Mouse (Mus musculus) heart, postnatal 0 days (tissue): ENCODE data around the gene Elf3. TPM values are rescaled to one million over a fixed set of nuclear protein-coding genes. Genes with fewer than 3 reads are reported as not detected.
"Not testable (repeated sequence)": the region's sequence is repeated elsewhere in the genome, so short reads cannot be mapped to it uniquely, and the experiment has no call there.

ENCODE experiments used
- ATAC-seq: fragments of 200-750 bp; cut with Nextera tagmentation; 2 replicates; pipeline ENCODE4 v1.8.0; 2017; ENCODE audit warnings: low read depth, moderate number of reproducible peaks, moderate library complexity; ENCODE audit not compliant: insufficient read depth
- DNase-seq: peaks from one replicate; pipeline ENCODE4 v3.0.0-alpha.2; 2016; ENCODE audit warnings: low spot score
- H3K27ac ChIP-seq: fragments of 300-500 bp; sonication (generic); 2 replicates; pipeline ENCODE4 v1.5.1; 2014; ENCODE audit warnings: low read depth, mild to moderate bottlenecking
- H3K27me3 ChIP-seq: fragments of 300-500 bp; sonication (generic); 2 replicates; pipeline ENCODE4 v1.6.1; 2014; ENCODE audit warnings: low read length, mixed read lengths; ENCODE audit not compliant: control insufficient read depth, insufficient read depth
- H3K36me3 ChIP-seq: fragments of 300-500 bp; sonication (generic); replicated peaks from 2 replicates; pipeline ENCODE4 v1.6.1; 2014; ENCODE audit warnings: low read length, mixed read lengths; ENCODE audit not compliant: control insufficient read depth, insufficient read depth
- H3K4me1 ChIP-seq: fragments of 300-500 bp; sonication (generic); 2 replicates; pipeline ENCODE4 v1.6.1; 2014; ENCODE audit warnings: antibody characterized with exemption; ENCODE audit not compliant: control insufficient read depth, insufficient read depth
- H3K4me2 ChIP-seq: fragments of 300-500 bp; sonication (generic); 2 replicates; pipeline ENCODE4 v1.6.1; 2014; ENCODE audit warnings: low read depth, mild to moderate bottlenecking, low read length, moderate library complexity
- H3K4me3 ChIP-seq: fragments of 300-500 bp; sonication (generic); 2 replicates; pipeline ENCODE4 v1.5.1; 2014; ENCODE audit warnings: low read depth, low read length
- H3K9ac ChIP-seq: fragments of 300-500 bp; sonication (generic); replicated peaks from 2 replicates; pipeline ENCODE4 v1.6.1; 2014; ENCODE audit warnings: low read depth, low read length, mixed read lengths
- H3K9me3 ChIP-seq: fragments of 300-500 bp; sonication (generic); replicated peaks from 2 replicates; pipeline ENCODE4 v1.6.1; 2016; ENCODE audit warnings: low read length; ENCODE audit not compliant: control insufficient read depth
- CTCF ChIP-seq: IDR thresholded peaks from 2 replicates; pipeline ENCODE4 v1.5.1; 2016; ENCODE audit warnings: antibody characterized with exemption, control low read depth, low read depth
- EP300 ChIP-seq: IDR thresholded peaks from 2 replicates; pipeline ENCODE4 v1.6.1; 2016; ENCODE audit warnings: antibody characterized with exemption, low read depth
- WGBS: fragments of 180-500 bp; shearing (Covaris S2); extraction: QIAGEN DNeasy Blood & Tissue Kit; methylation state at CpG from one replicate; pipeline ENCODE4 v1.1.7; 2014; 5-methylcytosine and 5-hydroxymethylcytosine counted together
- polyA plus RNA-seq: library from polyadenylated mRNA; unstranded; fragments of >200 nt; fragmentation: Nextera tagmentation; extraction: Ambion mirVana; gene quantifications from 2 replicates; pipeline ENCODE4 v1.2.1, GENCODE M21; 2015
- total RNA-seq: library from RNA; depleted of rRNA; stranded (reverse); fragments of >200 nt; gene quantifications from 2 replicates; pipeline ENCODE4 v1.2.3, GENCODE M21; 2014; ENCODE audit warnings: low replicate concordance

Elf3 gene
- total and polyA plus RNA-seq, 2 experiments from 2014 or later = 0.57 to 0.99 TPM

- 65% methylated on average over 12 of the region's 12 CpGs for WGBS
- no peak for TF ChIP-seq CTCF
- no peak for TF ChIP-seq EP300
- no peaks in the 10 kb centered on the region for H3K4me1 ChIP-seq
Observed at GRCm38 (mm10) chr1:135237131-135237851, 21.1 kb downstream of the Elf3 start.

GRCm38 (mm10) chr1:135234771-135235170, 23.6 kb downstream of the Elf3 start:
- H3K9me3 ChIP-seq = no peaks in the 10 kb centered on the region
- whole genome bisulfite sequencing = 81% methylated on average over 12 of the region's 12 CpGs
- no peak for TF ChIP-seq CTCF
- no peak for TF ChIP-seq EP300
- no peaks in the 10 kb centered on the region for H3K4me1 ChIP-seq
- ATAC-seq (no peak), DNase-seq (no peak)
- no peaks in the 10 kb centered on the region for H3K36me3 ChIP-seq
- no peak overlapping the region for H3K4me2 ChIP-seq
- no peak overlapping the region for H3K4me3 ChIP-seq
- no peak overlapping the region for H3K27ac ChIP-seq
- H3K27me3 ChIP-seq = 0 out of 2 replicates have a peak, but pooled peaks cover 3% of the 10 kb centered on the region
- no peak overlapping the region for H3K9ac ChIP-seq

More at GRCm38 (mm10) chr1:135237131-135237851, 21.1 kb downstream of the Elf3 start:
- DNase-seq (no peak), ATAC-seq (no peak)
- H3K36me3 ChIP-seq = no peaks in the 10 kb centered on the region
- no peak overlapping the region for H3K4me2 ChIP-seq
- no peak overlapping the region for H3K9ac ChIP-seq
- H3K27ac ChIP-seq = no peak overlapping the region
- H3K27me3 ChIP-seq = 0 out of 2 replicates have a peak, but pooled peaks cover 3% of the 10 kb centered on the region
- H3K9me3 ChIP-seq = no peaks in the 10 kb centered on the region
- H3K4me3 ChIP-seq = no peak overlapping the region

GRCm38 (mm10) chr1:135233961-135234360, 24.4 kb downstream of the Elf3 start:
- DNase-seq = no peak
- H3K4me2 ChIP-seq = no peak overlapping the region
- H3K9ac ChIP-seq = no peak overlapping the region
- no peaks in the 10 kb centered on the region for H3K36me3 ChIP-seq
- H3K9me3 ChIP-seq = no peaks in the 10 kb centered on the region
- WGBS = 83% methylated on average over 6 of the region's 6 CpGs
- TF ChIP-seq CTCF (no peak), EP300 (no peak)
- no peaks in the 10 kb centered on the region for H3K4me1 ChIP-seq
- H3K27ac ChIP-seq = no peak overlapping the region
- peaks cover 5% of the 10 kb centered on the region; the same call in 1 of the 2 replicates for H3K27me3 ChIP-seq
- ATAC-seq = no peak
- H3K4me3 ChIP-seq = no peak overlapping the region

- H3K36me3 ChIP-seq, H3K9me3 ChIP-seq, DNase-seq, H3K4me2 ChIP-seq, ATAC-seq, H3K27me3 ChIP-seq, H3K4me3 ChIP-seq, H3K4me1 ChIP-seq, H3K9ac ChIP-seq, H3K27ac ChIP-seq: not testable (repeated sequence)
- WGBS = 66% methylated on average over 20 of the region's 20 CpGs
Observed at GRCm38 (mm10) chr1:135231878-135232277, 26.5 kb downstream of the Elf3 start.

GRCm38 (mm10) chr1:135227339-135227950, 30.9 kb downstream of the Elf3 start:
- Histone ChIP-seq H3K9ac (no peak overlapping the region), H3K4me2 (no peak overlapping the region), H3K27ac (no peak overlapping the region), H3K36me3 (no peaks in the 10 kb centered on the region), H3K4me3 (no peak overlapping the region), H3K9me3 (no peaks in the 10 kb centered on the region), H3K27me3 (peaks cover 8% of the 10 kb centered on the region; the same call in 1 of the 2 replicates), H3K4me1 (no peaks in the 10 kb centered on the region)
- WGBS = 83% methylated on average over 13 of the region's 13 CpGs
- no peak for DNase-seq
- TF ChIP-seq EP300 (no peak), CTCF (no peak)
- ATAC-seq = no peak
